Mouse (Mus musculus): ENCODE data around the gene Wfdc15b. TPM values are rescaled to one million over a fixed set of nuclear protein-coding genes. Genes with fewer than 3 reads are reported as not detected.

Gene Wfdc15b
- polyA plus RNA-seq, 1 experiment from 2014 or later, result 56.1 TPM

DNA sequence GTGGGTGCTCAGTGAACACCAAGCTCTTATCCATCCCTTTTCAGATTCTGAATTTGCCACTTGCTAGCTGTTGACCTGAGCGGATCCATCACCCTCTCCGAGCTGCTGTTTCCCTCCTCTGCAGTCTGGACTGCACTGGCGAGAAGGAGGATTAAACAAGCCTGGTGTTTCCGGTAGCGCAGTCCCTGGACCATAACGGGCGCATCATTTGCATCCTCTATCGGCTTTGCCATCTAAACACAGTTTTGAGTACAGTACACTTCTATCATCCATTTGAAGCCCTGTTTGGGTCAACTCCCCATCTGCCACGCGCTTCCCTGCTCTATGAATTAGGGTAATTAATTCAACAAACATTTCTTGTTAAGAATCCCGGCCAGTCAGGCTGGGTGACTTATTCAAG, 51.1 kb downstream of the Wfdc15b start:
- H3K4me2 ChIP-seq (ENCODE audit: low read depth, low read length), result no peak overlapping the region

DNA sequence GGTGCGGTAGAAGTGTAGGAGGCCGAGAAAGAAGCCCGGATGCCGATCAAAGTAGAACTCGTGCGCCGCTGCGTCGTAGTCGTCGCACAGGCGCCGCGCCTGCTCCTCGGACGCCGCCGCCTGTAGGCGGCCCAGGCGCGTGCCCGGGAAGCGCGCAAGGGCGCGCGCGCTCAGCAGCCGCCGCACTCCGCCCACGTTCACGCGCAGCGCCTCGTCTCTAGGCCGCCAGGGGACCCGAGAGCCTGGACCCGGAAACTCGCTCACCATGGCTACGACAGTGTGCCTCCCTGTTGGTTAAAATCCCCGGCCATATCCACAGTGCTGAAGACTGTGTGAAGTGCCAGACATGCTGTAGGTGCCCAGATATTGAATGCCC, 52.9 kb downstream of the Wfdc15b start:
- no peaks in the 10 kb centered on the region for H3K36me3 ChIP-seq (ENCODE audit: control insufficient read depth, insufficient read depth, low read length)
- peaks cover 15% of the 10 kb centered on the region for H3K4me1 ChIP-seq (ENCODE audit: control insufficient read depth, insufficient read depth, low read length)
- peak overlapping the region; percentile 56 for H3K4me2 ChIP-seq (ENCODE audit: low read depth, low read length)
- H3K27me3 ChIP-seq (ENCODE audit: control insufficient read depth, insufficient read depth, low read length), result peaks cover 61% of the 10 kb centered on the region
- no peak overlapping the region for H3K9ac ChIP-seq (ENCODE audit: low read length)
- WGBS, result 8% methylated on average over 42 of the region's 42 CpGs
- H3K9me3 ChIP-seq (replicated peaks; ENCODE audit: control insufficient read depth, low read length), result no peaks in the 10 kb centered on the region
- H3K4me3 ChIP-seq (replicated peaks; ENCODE audit: low read length), result peak overlapping the region; percentile 39
- ATAC-seq (ENCODE audit: insufficient read depth, low FRiP score), result no peak
- no peak overlapping the region for H3K27ac ChIP-seq (ENCODE audit: low read length)

More for the DNA sequence above, 51.1 kb downstream of the Wfdc15b start:
- Histone ChIP-seq H3K27ac (ENCODE audit: low read length) (no peak overlapping the region), H3K4me1 (ENCODE audit: control insufficient read depth, insufficient read depth, low read length) (peaks cover 19% of the 10 kb centered on the region), H3K9ac (ENCODE audit: low read length) (no peak overlapping the region), H3K36me3 (ENCODE audit: control insufficient read depth, insufficient read depth, low read length) (no peaks in the 10 kb centered on the region), H3K4me3 (replicated peaks; ENCODE audit: low read length) (no peak overlapping the region), H3K27me3 (ENCODE audit: control insufficient read depth, insufficient read depth, low read length) (peaks cover 61% of the 10 kb centered on the region), H3K9me3 (replicated peaks; ENCODE audit: control insufficient read depth, low read length) (no peaks in the 10 kb centered on the region)
- no peak for ATAC-seq (ENCODE audit: insufficient read depth, low FRiP score)
- WGBS, result 6% methylated on average over 11 of the region's 11 CpGs

DNA sequence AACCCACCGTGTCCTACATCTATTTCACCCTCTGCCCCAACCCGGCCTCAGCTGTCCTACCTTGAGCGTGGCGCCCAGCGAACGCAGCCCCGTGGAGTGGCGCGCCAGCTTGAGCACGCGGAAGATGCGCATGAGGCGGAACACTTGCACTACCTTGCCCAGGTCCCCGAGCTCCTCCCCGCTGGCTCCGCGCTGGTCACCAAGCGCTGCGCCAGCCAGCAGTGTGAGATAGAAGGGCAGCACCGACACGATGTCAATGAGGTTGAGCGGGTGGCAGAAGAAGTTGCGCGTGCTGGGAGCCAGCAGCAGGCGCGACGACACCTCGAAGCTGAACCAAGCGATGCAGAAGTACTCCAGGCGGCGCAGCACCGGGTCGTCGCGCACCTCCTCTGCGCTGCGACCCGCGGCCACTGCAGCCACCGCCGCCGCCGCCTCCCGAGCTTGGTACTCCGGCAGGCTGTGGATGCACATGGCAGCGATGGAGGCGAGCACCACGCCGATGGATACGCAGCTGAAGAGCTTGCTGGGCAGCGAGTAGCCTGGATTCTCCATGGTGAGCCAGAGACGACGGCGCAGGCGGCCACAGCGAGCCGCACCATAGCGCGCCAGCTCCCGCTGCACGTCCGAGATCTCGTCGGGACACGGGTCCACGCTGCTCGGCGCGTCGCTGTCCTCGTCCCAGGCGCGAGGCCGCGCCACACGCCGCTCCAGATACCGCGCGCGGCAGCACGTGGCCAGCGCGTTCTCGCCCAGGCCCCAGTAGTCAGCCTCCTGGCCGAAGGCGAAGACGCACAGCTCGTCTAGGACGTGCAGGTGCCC, 53.5 kb downstream of the Wfdc15b start:
- Histone ChIP-seq H3K4me1 (ENCODE audit: control insufficient read depth, insufficient read depth, low read length) (peaks cover 15% of the 10 kb centered on the region), H3K9ac (ENCODE audit: low read length) (no peak overlapping the region), H3K27ac (ENCODE audit: low read length) (no peak overlapping the region), H3K36me3 (ENCODE audit: control insufficient read depth, insufficient read depth, low read length) (no peaks in the 10 kb centered on the region), H3K27me3 (ENCODE audit: control insufficient read depth, insufficient read depth, low read length) (peaks cover 58% of the 10 kb centered on the region), H3K4me3 (replicated peaks; ENCODE audit: low read length) (peak overlapping the region; percentile 39), H3K9me3 (replicated peaks; ENCODE audit: control insufficient read depth, low read length) (no peaks in the 10 kb centered on the region), H3K4me2 (ENCODE audit: low read depth, low read length) (peak overlapping the region; percentile 56)
- ATAC-seq (ENCODE audit: insufficient read depth, low FRiP score), result no peak; the same call in 1 of the 2 replicates
- WGBS, result 9% methylated on average over 90 of the region's 90 CpGs

DNA sequence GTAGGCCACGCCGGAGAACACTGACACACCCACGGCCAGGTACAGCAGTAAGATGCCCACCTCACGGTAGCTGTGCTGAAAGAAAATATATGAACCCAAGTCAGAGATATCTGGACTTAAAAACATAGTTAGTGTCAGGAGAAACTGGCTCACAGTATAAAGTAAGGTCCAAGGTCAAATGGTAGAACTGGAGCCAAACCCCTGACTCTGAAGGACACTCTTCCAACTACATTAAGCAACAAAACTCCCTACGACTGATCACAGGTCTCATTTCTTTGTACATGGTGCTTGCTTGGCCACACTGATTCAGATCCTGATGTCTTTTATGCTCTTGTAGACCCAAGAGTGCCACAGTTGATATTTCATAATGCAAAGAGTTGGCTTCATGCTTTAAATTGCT, 56.5 kb downstream of the Wfdc15b start:
- H3K9ac ChIP-seq (ENCODE audit: low read length), result no peak overlapping the region
- peaks cover 37% of the 10 kb centered on the region for H3K27me3 ChIP-seq (ENCODE audit: control insufficient read depth, insufficient read depth, low read length)
- 88% methylated on average over 5 of the region's 5 CpGs for WGBS
- H3K4me3 ChIP-seq (replicated peaks; ENCODE audit: low read length), result no peak overlapping the region
- peaks cover 8% of the 10 kb centered on the region; the same call in 1 of the 2 replicates for H3K4me1 ChIP-seq (ENCODE audit: control insufficient read depth, insufficient read depth, low read length)
- H3K4me2 ChIP-seq (ENCODE audit: low read depth, low read length), result no peak overlapping the region
- no peak for ATAC-seq (ENCODE audit: insufficient read depth, low FRiP score)
- no peak overlapping the region for H3K27ac ChIP-seq (ENCODE audit: low read length)
- H3K9me3 ChIP-seq (replicated peaks; ENCODE audit: control insufficient read depth, low read length), result no peaks in the 10 kb centered on the region
- no peaks in the 10 kb centered on the region for H3K36me3 ChIP-seq (ENCODE audit: control insufficient read depth, insufficient read depth, low read length)

Other genes starting within 250 kb of the Wfdc15b start
- 272 and 274 TPM in 2 replicates for gene Ywhab, start 226.7 kb downstream of the Wfdc15b start, polyA plus RNA-seq (2015; fragmentation: Nextera tagmentation; extraction: Ambion mirVana)
- 0.75 and 0.87 TPM in 2 replicates for gene Pabpc1l, start 196.2 kb downstream of the Wfdc15b start, polyA plus RNA-seq (2015; fragmentation: Nextera tagmentation; extraction: Ambion mirVana)
- 19.3 and 20.9 TPM in 2 replicates for gene Stk4, start 151.3 kb downstream of the Wfdc15b start, polyA plus RNA-seq (2015; fragmentation: Nextera tagmentation; extraction: Ambion mirVana)
- 46.3 and 50.8 TPM in 2 replicates for gene Tomm34, start 150.5 kb downstream of the Wfdc15b start, polyA plus RNA-seq (2015; fragmentation: Nextera tagmentation; extraction: Ambion mirVana)
- gene Kcns1, start 50.5 kb downstream of the Wfdc15b start, polyA plus RNA-seq (2015; fragmentation: Nextera tagmentation; extraction: Ambion mirVana), result 0.14 and 0.29 TPM in 2 replicates
- 11.0 and 27.7 TPM in 2 replicates for gene Wfdc5, start 38.9 kb downstream of the Wfdc15b start, polyA plus RNA-seq (2015; fragmentation: Nextera tagmentation; extraction: Ambion mirVana)
- gene Wfdc12, start 31.1 kb downstream of the Wfdc15b start, polyA plus RNA-seq (2015; fragmentation: Nextera tagmentation; extraction: Ambion mirVana), result 0.31 TPM in 1 of 2 replicates, not detected in the other
- not detected in 2 replicates for gene Wfdc15a, start 21.5 kb downstream of the Wfdc15b start, polyA plus RNA-seq (2015; fragmentation: Nextera tagmentation; extraction: Ambion mirVana)
- gene Svs2, start 16.8 kb upstream of the Wfdc15b start, polyA plus RNA-seq (2015; fragmentation: Nextera tagmentation; extraction: Ambion mirVana), result not detected in 2 replicates
- not detected in 2 replicates for gene Svs3b, start 35.0 kb upstream of the Wfdc15b start, polyA plus RNA-seq (2015; fragmentation: Nextera tagmentation; extraction: Ambion mirVana)
- gene Svs4, start 56.8 kb upstream of the Wfdc15b start, polyA plus RNA-seq (2015; fragmentation: Nextera tagmentation; extraction: Ambion mirVana), result not detected in 2 replicates
- not detected in 2 replicates for gene Svs3a, start 67.6 kb upstream of the Wfdc15b start, polyA plus RNA-seq (2015; fragmentation: Nextera tagmentation; extraction: Ambion mirVana)
- not detected in 2 replicates for gene Svs6, start 95.1 kb upstream of the Wfdc15b start, polyA plus RNA-seq (2015; fragmentation: Nextera tagmentation; extraction: Ambion mirVana)
- gene Svs5, start 111.1 kb upstream of the Wfdc15b start, polyA plus RNA-seq (2015; fragmentation: Nextera tagmentation; extraction: Ambion mirVana), result not detected in 2 replicates
- 35.5 and 46.1 TPM in 2 replicates for gene Slpi, start 167.4 kb upstream of the Wfdc15b start, polyA plus RNA-seq (2015; fragmentation: Nextera tagmentation; extraction: Ambion mirVana)
- 41.3 and 45.2 TPM in 2 replicates for gene Rbpjl, start 181.5 kb upstream of the Wfdc15b start, polyA plus RNA-seq (2015; fragmentation: Nextera tagmentation; extraction: Ambion mirVana)
- 6.4 and 8.9 TPM in 2 replicates for gene Matn4, start 183.5 kb upstream of the Wfdc15b start, polyA plus RNA-seq (2015; fragmentation: Nextera tagmentation; extraction: Ambion mirVana)
- 150 and 173 TPM in 2 replicates for gene Sdc4, start 222.2 kb upstream of the Wfdc15b start, polyA plus RNA-seq (2015; fragmentation: Nextera tagmentation; extraction: Ambion mirVana)
- 48.1 and 49.4 TPM in 2 replicates for gene Sys1, start 235.3 kb upstream of the Wfdc15b start, polyA plus RNA-seq (2015; fragmentation: Nextera tagmentation; extraction: Ambion mirVana)
- gene Gm20458, start 239.3 kb upstream of the Wfdc15b start, polyA plus RNA-seq (2015; fragmentation: Nextera tagmentation; extraction: Ambion mirVana), result 17.2 and 19.2 TPM in 2 replicates